Mouse (Mus musculus) limb, embryonic 10.5 days (tissue): Measurements from ENCODE around the gene Ctu2. TPM values are rescaled to one million over a fixed set of nuclear protein-coding genes. Genes with fewer than 3 reads are reported as not detected.
A peak's percentile ranks its signal among the peaks of the same experiment; 100 is the strongest.

Source experiments
- DNase-seq: peaks from one replicate; pipeline ENCODE4 v3.0.0-alpha.2; 2017; ENCODE audit warnings: low spot score
- H3K27ac ChIP-seq: fragments of 300-500 bp; sonication (generic); 2 replicates; pipeline ENCODE4 v1.5.1; 2016; ENCODE audit warnings: mild to moderate bottlenecking
- H3K27me3 ChIP-seq: fragments of 300-500 bp; sonication (generic); 2 replicates; pipeline ENCODE4 v1.6.1; 2016; ENCODE audit warnings: low read depth, mild to moderate bottlenecking; ENCODE audit not compliant: poor library complexity, severe bottlenecking
- H3K36me3 ChIP-seq: fragments of 300-500 bp; sonication (generic); 2 replicates; pipeline ENCODE4 v1.6.1; 2016; ENCODE audit warnings: mild to moderate bottlenecking, moderate library complexity
- H3K4me1 ChIP-seq: fragments of 300-500 bp; sonication (generic); 2 replicates; pipeline ENCODE4 v1.6.1; 2016
- H3K4me3 ChIP-seq: fragments of 300-500 bp; sonication (generic); 2 replicates; pipeline ENCODE4 v1.5.1; 2016; ENCODE audit warnings: mild to moderate bottlenecking, moderate library complexity
- H3K9me3 ChIP-seq: fragments of 300-500 bp; sonication (generic); replicated peaks from 2 replicates; pipeline ENCODE4 v1.6.1; 2016; ENCODE audit warnings: mild to moderate bottlenecking
- WGBS: fragments of 180-500 bp; shearing (Covaris S2); methylation state at CpG from one replicate; pipeline ENCODE4 v1.1.7; 2016; 5-methylcytosine and 5-hydroxymethylcytosine counted together
- polyA plus RNA-seq: library from polyadenylated mRNA; unstranded; fragments of >200 nt; fragmentation: Nextera tagmentation; extraction: Ambion mirVana; gene quantifications from 2 replicates; pipeline ENCODE4 v1.2.1, GENCODE M21; 2016

Ctu2 gene
- polyA plus RNA-seq, 1 experiment from 2014 or later: 80.3 TPM

- H3K27me3 ChIP-seq: no peaks in the 10 kb centered on the region
- H3K9me3 ChIP-seq: no peaks in the 10 kb centered on the region
- H3K4me3 ChIP-seq: 0 out of 2 replicates have a peak overlapping the region, but pooled peaks have one; percentile 0
- H3K27ac ChIP-seq: no peak overlapping the region
- WGBS: 87% methylated on average over 8 of the region's 8 CpGs
- peaks cover 62% of the 10 kb centered on the region for H3K36me3 ChIP-seq
- peaks cover 29% of the 10 kb centered on the region for H3K4me1 ChIP-seq
- DNase-seq: no peak
Measured at GRCm38 (mm10) chr8:122473911-122474421, 2.0 kb upstream of the Ctu2 start.

GRCm38 (mm10) chr8:122474951-122475560 is 887 bp upstream of the Ctu2 start:
- Histone ChIP-seq H3K4me1 (peaks cover 29% of the 10 kb centered on the region), H3K4me3 (peak overlapping the region; percentile 81), H3K9me3 (no peaks in the 10 kb centered on the region), H3K27me3 (no peaks in the 10 kb centered on the region), H3K36me3 (peaks cover 62% of the 10 kb centered on the region), H3K27ac (peak overlapping the region; percentile 88)
- WGBS: 16% methylated on average over 16 of the region's 16 CpGs
- peak; percentile 47 for DNase-seq

- WGBS: 98% methylated on average over 8 of the region's 8 CpGs
- peaks cover 100% of the 10 kb centered on the region for H3K36me3 ChIP-seq
Measured at GRCm38 (mm10) chr8:122482448-122482847, 6.5 kb downstream of the Ctu2 start.

GRCm38 (mm10) chr8:122483877-122484276 is 7.9 kb downstream of the Ctu2 start:
- H3K36me3 ChIP-seq: peaks cover 100% of the 10 kb centered on the region
- no peaks in the 10 kb centered on the region for H3K9me3 ChIP-seq
- H3K4me3 ChIP-seq: no peak overlapping the region
- no peaks in the 10 kb centered on the region for H3K4me1 ChIP-seq
- H3K27ac ChIP-seq: no peak overlapping the region
- no peak for DNase-seq
- 99% methylated on average over 7 of the region's 7 CpGs for WGBS
- no peaks in the 10 kb centered on the region for H3K27me3 ChIP-seq

More at GRCm38 (mm10) chr8:122482448-122482847, 6.5 kb downstream of the Ctu2 start:
- H3K4me1 ChIP-seq: peaks cover 1% of the 10 kb centered on the region; the same call in 1 of the 2 replicates
- H3K4me3 ChIP-seq: no peak overlapping the region
- H3K9me3 ChIP-seq: no peaks in the 10 kb centered on the region
- no peak for DNase-seq
- no peak overlapping the region for H3K27ac ChIP-seq
- H3K27me3 ChIP-seq: no peaks in the 10 kb centered on the region

- Histone ChIP-seq H3K4me1 (no peaks in the 10 kb centered on the region), H3K27me3 (no peaks in the 10 kb centered on the region), H3K27ac (no peak overlapping the region), H3K36me3 (peaks cover 100% of the 10 kb centered on the region), H3K9me3 (no peaks in the 10 kb centered on the region), H3K4me3 (no peak overlapping the region)
- 91% methylated on average over 12 of the region's 12 CpGs for WGBS
- no peak for DNase-seq
Measured at GRCm38 (mm10) chr8:122484831-122485230, 8.9 kb downstream of the Ctu2 start.

- H3K9me3 ChIP-seq: no peaks in the 10 kb centered on the region
- no peak overlapping the region for H3K27ac ChIP-seq
- H3K27me3 ChIP-seq: no peaks in the 10 kb centered on the region
- 96% methylated on average over 9 of the region's 9 CpGs for WGBS
- H3K4me1 ChIP-seq: no peaks in the 10 kb centered on the region
- DNase-seq: no peak
- no peak overlapping the region for H3K4me3 ChIP-seq
- peaks cover 94% of the 10 kb centered on the region for H3K36me3 ChIP-seq
Measured at GRCm38 (mm10) chr8:122488387-122488786, 12.4 kb downstream of the Ctu2 start.

GRCm38 (mm10) chr8:122497016-122497734 is 21.2 kb downstream of the Ctu2 start:
- whole genome bisulfite sequencing: 90% methylated on average over 12 of the region's 12 CpGs
- no peak overlapping the region for H3K4me3 ChIP-seq
- no peaks in the 10 kb centered on the region for H3K9me3 ChIP-seq
- peaks cover 91% of the 10 kb centered on the region for H3K36me3 ChIP-seq
- H3K27me3 ChIP-seq: no peaks in the 10 kb centered on the region
- H3K27ac ChIP-seq: no peak overlapping the region
- H3K4me1 ChIP-seq: peaks cover 6% of the 10 kb centered on the region
- DNase-seq: no peak

GRCm38 (mm10) chr8:122497912-122498311 is 22.0 kb downstream of the Ctu2 start:
- Histone ChIP-seq H3K4me3 (no peak overlapping the region), H3K27ac (no peak overlapping the region), H3K27me3 (no peaks in the 10 kb centered on the region), H3K4me1 (peaks cover 8% of the 10 kb centered on the region), H3K36me3 (peaks cover 83% of the 10 kb centered on the region), H3K9me3 (no peaks in the 10 kb centered on the region)
- DNase-seq: no peak
- 75% methylated on average over 17 of the region's 17 CpGs for WGBS

GRCm38 (mm10) chr8:122500856-122501255 is 24.9 kb downstream of the Ctu2 start:
- H3K9me3 ChIP-seq: no peaks in the 10 kb centered on the region
- H3K27ac ChIP-seq: no peak overlapping the region
- H3K4me1 ChIP-seq: peaks cover 21% of the 10 kb centered on the region
- WGBS: 37% methylated on average over 10 of the region's 10 CpGs
- H3K36me3 ChIP-seq: peaks cover 63% of the 10 kb centered on the region
- H3K4me3 ChIP-seq: no peak overlapping the region
- no peaks in the 10 kb centered on the region for H3K27me3 ChIP-seq
- DNase-seq: peak; percentile 89

GRCm38 (mm10) chr8:122511552-122511951 is 35.6 kb downstream of the Ctu2 start:
- 84% methylated on average over 16 of the region's 16 CpGs for WGBS
- Histone ChIP-seq H3K36me3 (peaks cover 27% of the 10 kb centered on the region), H3K4me1 (peaks cover 40% of the 10 kb centered on the region), H3K4me3 (no peak overlapping the region), H3K27me3 (no peaks in the 10 kb centered on the region), H3K27ac (0 out of 2 replicates have a peak overlapping the region, but pooled peaks have one; percentile 33), H3K9me3 (no peaks in the 10 kb centered on the region)
- DNase-seq: no peak

GRCm38 (mm10) chr8:122512392-122512791 is 36.4 kb downstream of the Ctu2 start:
- no peaks in the 10 kb centered on the region for H3K27me3 ChIP-seq
- no peak for DNase-seq
- WGBS: 80% methylated on average over 7 of the region's 7 CpGs
- peaks cover 48% of the 10 kb centered on the region for H3K4me1 ChIP-seq
- H3K27ac ChIP-seq: peak overlapping the region; percentile 43; the same call in 1 of the 2 replicates
- H3K9me3 ChIP-seq: no peaks in the 10 kb centered on the region
- peaks cover 25% of the 10 kb centered on the region for H3K36me3 ChIP-seq
- H3K4me3 ChIP-seq: no peak overlapping the region

- 0 out of 2 replicates have a peak overlapping the region, but pooled peaks have one; percentile 1 for H3K27ac ChIP-seq
- H3K4me1 ChIP-seq: peaks cover 70% of the 10 kb centered on the region
- no peak overlapping the region for H3K4me3 ChIP-seq
- DNase-seq: no peak
- H3K36me3 ChIP-seq: peaks cover 17% of the 10 kb centered on the region
- no peaks in the 10 kb centered on the region for H3K9me3 ChIP-seq
- H3K27me3 ChIP-seq: no peaks in the 10 kb centered on the region
- 95% methylated on average over 14 of the region's 14 CpGs for WGBS
Measured at GRCm38 (mm10) chr8:122515699-122516098, 39.8 kb downstream of the Ctu2 start.
